Mouse (Mus musculus) left cerebral cortex, postnatal 4 days (tissue): ENCODE data around the gene Ankrd13d. TPM values are rescaled to one million over a fixed set of nuclear protein-coding genes. Genes with fewer than 3 reads are reported as not detected.
A peak's percentile ranks its signal among the peaks of the same experiment; 100 is the strongest.
"Not testable (repeated sequence)": the region's sequence is repeated elsewhere in the genome, so short reads cannot be mapped to it uniquely, and the experiment has no call there.

Experiments
- DNase-seq: peaks from one replicate; pipeline ENCODE4 v3.0.0-alpha.2; 2022
- intact Hi-C: fragments of 180-260 bp; cut with DNase I; formaldehyde crosslinking; loops from one replicate; pipeline ENCODE4 v1.15.1; 2025
- total RNA-seq, 2 experiments: library from RNA; stranded (reverse); gene quantifications; 2 replicates each; pipeline ENCODE4 v1.2.3; 2021

Ankrd13d gene
- total RNA-seq, 2 experiments from 2014 or later: 98.4 to 99.3 TPM

DNA sequence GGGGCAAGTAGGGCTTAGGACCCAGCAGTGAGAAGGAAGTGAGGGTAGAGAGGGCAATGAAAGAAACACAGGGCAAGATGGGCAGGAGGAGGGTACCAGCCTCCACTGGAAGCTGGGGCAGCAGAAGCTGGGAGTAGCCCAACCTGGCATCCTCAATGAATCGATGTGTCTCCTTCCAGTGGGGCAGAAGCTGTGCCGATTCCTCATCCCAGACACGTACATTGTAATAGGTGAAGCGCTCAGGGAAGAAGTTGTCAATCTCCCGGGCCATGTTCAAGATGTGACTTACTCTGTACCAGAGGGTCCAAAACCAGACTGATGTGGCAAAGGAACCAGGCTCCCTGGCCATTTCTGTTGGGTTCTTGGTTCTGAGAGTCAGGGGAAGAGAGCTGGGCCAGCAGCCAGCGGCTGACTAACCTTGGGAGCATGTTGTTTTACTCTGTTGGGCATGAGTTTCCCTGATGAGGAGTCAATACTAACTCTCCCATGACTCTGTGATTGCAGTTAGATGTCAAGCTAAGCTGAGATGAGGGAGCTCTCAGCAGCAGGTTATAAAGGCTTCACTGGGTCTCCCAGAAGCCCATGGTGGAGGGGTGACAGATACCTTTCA is 18.7 kb downstream of the Ankrd13d start:
- intact Hi-C loops: no loop called here
- no peak for DNase-seq

- intact Hi-C loops: no loop called here
- DNase-seq: no peak
Measured at GRCm38 (mm10) chr19:4263702-4264101, 19.2 kb downstream of the Ankrd13d start.

- no peak for DNase-seq
- intact Hi-C loops: no loop called here
Measured at GRCm38 (mm10) chr19:4262756-4263155, 20.2 kb downstream of the Ankrd13d start.

GRCm38 (mm10) chr19:4261038-4261698 is 21.8 kb downstream of the Ankrd13d start:
- intact Hi-C loops: no loop called here
- no peak for DNase-seq

DNA sequence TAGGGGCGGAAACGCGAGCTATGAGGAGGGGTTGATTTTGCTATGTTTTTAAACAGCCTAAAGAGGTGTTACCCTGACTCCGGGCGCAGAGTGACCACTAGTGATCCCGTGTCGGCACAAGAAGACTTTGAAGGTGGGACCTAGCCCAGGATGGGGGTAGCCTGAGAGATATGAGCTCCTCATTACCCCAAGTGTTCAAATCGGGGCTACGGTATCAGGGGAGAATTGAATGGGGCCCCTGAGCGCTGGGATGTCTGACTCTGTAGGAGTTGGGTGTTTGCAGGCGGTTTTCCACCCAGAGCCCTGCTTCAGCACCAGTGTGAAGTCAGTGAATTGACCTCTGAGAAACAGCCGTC is 25.1 kb downstream of the Ankrd13d start:
- intact Hi-C loops: loop anchor here (5.0 to 10.0 kb wide), 2 partner anchors 49 to 187 kb away; partner anchors contain the start of gene Grk2
- no peak for DNase-seq

GRCm38 (mm10) chr19:4257216-4257896 is 25.6 kb downstream of the Ankrd13d start:
- intact Hi-C loops: loop anchor here (5.0 to 10.0 kb wide), 2 partner anchors 50 to 187 kb away; partner anchors contain the start of gene Grk2
- DNase-seq: peak; percentile 95

DNA sequence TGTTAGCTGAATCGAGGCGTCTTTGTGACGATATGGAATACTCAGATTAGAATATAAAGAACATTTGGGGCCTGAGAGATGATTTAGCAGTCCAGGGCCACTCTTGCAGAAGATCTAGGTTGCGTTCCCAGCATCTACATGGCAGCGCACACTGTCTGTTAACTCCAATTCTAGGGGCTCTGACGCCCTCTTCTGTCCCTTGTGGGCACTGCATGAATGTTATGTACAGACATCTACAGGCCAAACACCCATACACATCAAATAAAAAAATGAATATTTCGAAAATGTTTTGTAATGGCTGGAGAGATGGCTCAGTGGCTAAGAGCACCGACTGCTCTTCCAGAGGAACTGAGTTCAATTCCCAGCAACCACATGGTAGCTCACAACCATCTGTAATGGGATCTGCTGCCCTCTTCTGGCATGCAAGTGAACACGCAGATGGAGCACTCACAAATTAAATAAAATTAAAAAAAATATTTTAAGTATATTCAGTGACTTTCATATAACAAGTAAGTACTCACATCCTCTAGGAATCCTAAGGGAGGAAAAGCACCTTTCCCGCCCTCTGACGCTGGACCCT is 27.3 kb downstream of the Ankrd13d start:
- DNase-seq: no peak
- intact Hi-C loops: loop anchor here (5.0 to 10.0 kb wide), 2 partner anchors 52 to 189 kb away; partner anchors contain the start of gene Grk2

DNA sequence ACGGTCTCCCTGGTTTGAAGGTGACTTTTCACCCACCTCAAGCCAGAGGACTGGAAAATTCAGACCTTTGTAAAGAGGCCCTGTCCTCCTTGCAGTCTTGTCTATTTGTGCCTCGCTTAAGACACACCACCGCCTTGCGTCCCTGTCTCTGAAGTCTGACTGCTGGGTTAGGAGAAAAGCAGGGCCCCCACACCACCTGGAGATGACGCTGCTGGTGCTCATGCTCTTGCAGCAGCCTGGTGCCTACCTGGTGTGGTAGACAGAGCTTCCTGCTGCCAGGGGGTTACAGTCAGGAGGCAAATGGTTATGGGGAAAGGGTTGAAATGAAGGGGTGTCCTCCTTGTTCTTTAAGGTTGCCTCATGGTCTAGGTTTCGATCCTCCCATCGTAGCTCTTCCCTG is 28.7 kb downstream of the Ankrd13d start:
- intact Hi-C loops: loop anchor here (10.0 kb wide), 1 partner anchor 191 kb away; no protein-coding TSS in a partner anchor
- no peak for DNase-seq

DNA sequence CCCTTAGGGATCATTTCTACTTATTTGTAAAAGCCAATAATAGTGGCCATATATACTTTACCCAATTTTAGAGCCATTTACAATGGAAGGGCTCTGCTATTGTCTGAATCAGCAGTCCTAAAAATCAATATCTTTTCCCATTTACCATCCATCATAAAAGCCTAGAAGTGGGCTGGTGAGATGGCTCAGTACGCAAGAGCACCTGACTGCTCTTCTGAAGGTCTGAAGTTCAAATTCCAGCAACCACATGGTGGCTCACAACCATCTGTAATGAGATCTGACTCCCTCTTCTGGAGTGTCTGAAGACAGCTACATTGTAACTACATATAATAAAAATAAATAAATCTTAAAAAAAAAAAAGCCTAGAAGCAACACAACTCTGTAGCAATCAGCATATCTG is 34.3 kb downstream of the Ankrd13d start:
- DNase-seq, intact Hi-C loops: not testable (repeated sequence)

GRCm38 (mm10) chr19:4247010-4247409 is 35.9 kb downstream of the Ankrd13d start:
- intact Hi-C loops: no loop called here
- DNase-seq: no peak

DNA sequence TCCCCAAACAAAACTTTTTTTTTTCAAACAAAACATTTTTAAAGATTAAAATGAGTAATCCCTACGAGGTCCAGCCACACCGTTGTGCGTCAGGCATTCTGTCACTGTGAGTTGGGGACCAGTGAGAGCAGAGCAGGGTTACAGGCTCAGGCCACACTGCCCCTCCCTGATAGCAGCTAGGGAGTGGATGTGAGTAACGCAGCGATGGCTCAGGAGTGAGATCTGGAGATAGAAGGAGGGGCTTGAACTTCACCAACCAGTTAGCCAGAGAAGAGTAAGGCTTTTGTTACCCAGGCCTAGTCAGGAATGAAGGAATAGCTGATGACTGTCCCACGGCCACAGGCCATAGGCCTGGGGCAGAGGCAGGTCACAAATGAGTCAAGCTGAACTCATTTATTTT is 38.2 kb downstream of the Ankrd13d start:
- intact Hi-C loops: no loop called here
- no peak for DNase-seq

DNA sequence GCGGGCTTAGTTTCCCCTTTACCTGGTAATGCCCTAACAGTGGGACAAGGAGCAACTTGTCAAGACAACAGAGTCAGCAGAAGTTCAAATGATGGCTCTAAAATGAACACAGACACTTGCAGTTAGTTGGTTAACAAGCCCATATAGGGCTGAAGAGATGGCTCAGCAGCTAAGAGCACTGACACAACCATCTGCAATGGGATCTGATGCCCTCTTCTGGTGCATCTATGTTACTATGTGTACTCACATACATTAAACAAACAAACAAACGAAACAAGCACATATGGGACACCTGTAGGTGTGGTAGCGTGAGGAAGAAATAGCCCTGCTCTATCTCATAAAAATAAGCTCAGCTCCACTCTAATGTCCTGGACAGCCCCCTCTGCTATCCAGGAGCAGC is 40.5 kb downstream of the Ankrd13d start:
- intact Hi-C loops: no loop called here
- no peak for DNase-seq

DNA sequence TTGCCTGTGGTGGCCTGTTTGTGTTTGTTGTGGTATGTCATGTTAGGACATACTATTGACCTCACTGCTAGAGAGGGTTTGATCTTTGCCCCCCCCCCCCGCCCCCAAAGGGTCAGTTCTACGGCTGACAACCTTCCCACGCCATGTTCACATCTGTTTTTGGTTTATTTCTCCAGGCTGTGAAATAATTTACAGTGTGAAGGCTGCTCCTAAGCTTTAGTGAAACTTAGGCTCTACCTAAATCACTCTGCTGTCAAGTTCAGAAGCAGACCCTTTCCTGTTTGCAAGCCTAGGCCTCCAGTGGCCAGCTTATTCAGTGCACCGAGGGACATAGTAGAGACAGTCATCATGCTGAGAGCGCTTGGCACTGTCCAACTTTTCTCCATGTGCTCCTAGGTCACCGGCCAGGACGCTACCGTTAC is 42.7 kb downstream of the Ankrd13d start:
- intact Hi-C loops: no loop called here
- no peak for DNase-seq

GRCm38 (mm10) chr19:4234548-4234947 is 48.4 kb downstream of the Ankrd13d start:
- intact Hi-C loops: no loop called here
- no peak for DNase-seq

GRCm38 (mm10) chr19:4232651-4233050 is 50.3 kb downstream of the Ankrd13d start:
- intact Hi-C loops: no loop called here
- DNase-seq: no peak

DNA sequence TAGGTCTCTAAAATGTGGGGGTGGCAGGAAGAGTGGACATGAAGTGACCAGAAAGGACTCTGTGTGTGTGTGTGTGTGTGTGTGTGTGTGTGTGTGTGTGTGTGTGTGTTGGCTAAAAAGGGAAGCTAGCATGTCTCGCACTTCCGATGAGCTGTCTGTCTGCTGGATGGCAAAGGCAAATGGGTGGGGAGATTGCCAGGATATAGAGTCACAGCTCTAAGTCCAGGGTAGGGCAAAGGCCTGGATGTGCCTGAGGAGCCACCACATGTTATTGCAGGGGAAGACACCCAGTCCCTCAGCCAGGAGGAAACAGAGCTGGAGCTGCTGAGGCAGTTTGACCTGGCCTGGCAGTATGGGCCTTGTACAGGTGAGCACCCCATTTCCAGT is 50.8 kb downstream of the Ankrd13d start:
- no peak for DNase-seq
- intact Hi-C loops: no loop called here

DNA sequence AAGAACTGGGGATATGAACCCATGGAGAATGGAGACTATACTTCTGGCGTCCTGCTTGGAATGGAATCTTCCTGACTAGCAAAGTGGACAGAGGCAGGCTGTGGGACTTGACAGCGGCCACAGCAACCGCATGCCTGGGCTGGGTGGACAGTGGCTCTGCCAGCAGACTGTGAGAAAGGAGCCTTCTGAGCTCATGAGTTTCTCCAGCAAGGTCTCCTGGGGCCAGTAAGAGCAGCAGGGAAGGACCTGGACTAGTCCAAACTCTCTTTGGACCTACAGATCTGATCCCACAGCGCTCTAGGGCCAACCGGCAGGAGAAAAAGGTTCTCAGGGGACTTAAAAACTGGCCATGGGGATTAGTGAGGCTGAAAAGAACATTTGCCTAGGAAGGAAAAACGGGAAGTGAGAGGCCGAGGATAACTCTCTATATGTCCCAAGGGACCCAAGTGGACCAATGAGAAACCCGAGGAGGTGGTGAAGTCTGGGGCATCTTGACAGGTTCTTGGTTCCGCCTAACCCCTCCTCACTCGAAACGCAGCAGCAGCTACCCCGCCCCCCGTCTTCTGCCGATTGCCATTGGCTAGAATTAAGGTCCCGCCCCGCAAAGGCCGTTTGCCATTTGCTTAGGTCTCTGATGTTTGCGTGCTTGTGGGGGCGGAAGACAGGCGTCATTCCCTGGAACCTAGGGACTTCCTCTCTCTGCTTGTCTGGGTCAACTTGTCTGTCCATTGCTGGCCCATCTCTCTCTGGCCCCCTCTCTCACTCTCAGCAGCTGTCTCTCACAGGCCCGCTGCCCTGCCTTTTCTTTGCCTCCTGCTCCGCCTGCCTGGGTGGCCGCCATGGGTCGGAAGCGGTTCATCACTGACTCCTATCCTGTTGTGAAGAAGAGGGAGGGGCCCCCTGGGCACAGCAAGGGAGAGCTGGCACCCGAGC is 51.4 kb downstream of the Ankrd13d start, which contains the start of gene Pold4:
Gene Pold4, plus strand, starts transcription at position 647 of the 933 bp plus-strand sequence.
- DNase-seq: peak; percentile 97
- intact Hi-C loops: no loop called here

GRCm38 (mm10) chr19:4230415-4230814 is 52.5 kb downstream of the Ankrd13d start:
- DNase-seq: no peak
- intact Hi-C loops: no loop called here

GRCm38 (mm10) chr19:4229451-4230076 is 53.4 kb downstream of the Ankrd13d start:
- DNase-seq: no peak
- intact Hi-C loops: no loop called here

DNA sequence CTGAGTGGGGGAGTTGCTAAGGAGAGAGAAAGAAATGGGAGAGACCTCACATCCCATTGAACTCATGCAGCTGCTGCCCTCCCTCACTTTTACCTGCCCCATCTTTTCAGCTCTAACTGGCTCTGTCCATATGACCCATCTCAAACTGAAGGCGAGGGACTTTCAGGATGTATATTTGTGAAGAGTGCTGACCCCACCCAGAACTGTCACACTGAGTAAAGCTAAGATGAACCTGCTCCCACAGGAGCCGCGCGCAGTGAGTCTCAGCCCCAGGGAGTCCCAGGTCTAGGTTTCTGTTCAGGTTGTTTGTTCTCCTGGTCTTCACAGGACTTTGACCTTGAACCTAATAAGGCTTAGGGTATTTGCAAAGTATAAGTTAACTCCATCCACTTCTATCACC is 54.0 kb downstream of the Ankrd13d start:
- intact Hi-C loops: no loop called here

More for the DNA sequence above, 54.0 kb downstream of the Ankrd13d start:
- DNase-seq: no peak
